Mouse (Mus musculus) c-Kit-positive CD71-positive TER-119-positive erythroid progenitor cells, embryonic 14.5 days (primary cell): Measurements from ENCODE around the gene Fam228b.
A peak's percentile ranks its signal among the peaks of the same experiment; 100 is the strongest.
"Not testable (repeated sequence)": the region's sequence is repeated elsewhere in the genome, so short reads cannot be mapped to it uniquely, and the experiment has no call there.

Experiments
- DNase-seq: peaks from one replicate; pipeline ENCODE4 v3.0.0-alpha.2; 2013; ENCODE audit warnings: low spot score

Fam228b gene

GRCm38 (mm10) chr12:4740823-4741222 lies 28.2 kb downstream of the Fam228b start:
- no peak for DNase-seq

DNA sequence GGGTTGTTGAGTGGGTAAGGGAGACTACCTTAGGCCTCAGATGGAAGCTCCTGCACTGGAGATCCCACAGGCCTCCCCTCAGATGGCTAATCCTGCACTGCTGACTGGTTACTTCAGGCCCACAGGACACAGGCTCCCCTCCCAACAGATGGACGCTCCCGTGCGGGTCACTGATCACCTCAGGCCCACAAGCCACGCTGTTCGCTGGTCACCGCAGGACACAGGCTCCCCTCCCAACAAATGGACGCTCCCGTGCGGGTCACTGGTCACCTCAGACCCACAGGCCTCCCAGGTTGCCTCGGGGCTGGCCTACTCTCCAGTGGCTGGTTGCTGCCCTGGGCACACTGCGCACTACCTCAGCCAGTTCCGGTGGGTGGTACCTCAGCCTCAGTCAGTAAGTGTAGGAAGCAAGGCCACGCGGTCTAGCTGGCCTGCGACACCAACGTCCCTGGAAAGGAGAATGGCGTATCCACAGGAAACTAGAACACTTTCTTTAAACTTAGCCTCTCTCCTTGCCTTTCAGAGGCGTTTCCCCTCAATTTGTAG lies 31.0 kb downstream of the Fam228b start, which contains the start of gene Fam228a:
Gene Fam228a, minus strand, starts transcription at position 400 of the 546 bp plus-strand sequence.
- no peak for DNase-seq

- DNase-seq, result no peak
Measured at GRCm38 (mm10) chr12:4732332-4732731, 36.7 kb downstream of the Fam228b start.

- DNase-seq, result no peak
Measured at GRCm38 (mm10) chr12:4731629-4732028, 37.4 kb downstream of the Fam228b start.

- no peak for DNase-seq
Measured at GRCm38 (mm10) chr12:4729165-4729564, 39.9 kb downstream of the Fam228b start.

- peak; percentile 81 for DNase-seq
Measured at GRCm38 (mm10) chr12:4719762-4720754, 49.0 kb downstream of the Fam228b start.

- DNase-seq, result peak; percentile 20
Measured at GRCm38 (mm10) chr12:4719066-4719761, 49.9 kb downstream of the Fam228b start.

DNA sequence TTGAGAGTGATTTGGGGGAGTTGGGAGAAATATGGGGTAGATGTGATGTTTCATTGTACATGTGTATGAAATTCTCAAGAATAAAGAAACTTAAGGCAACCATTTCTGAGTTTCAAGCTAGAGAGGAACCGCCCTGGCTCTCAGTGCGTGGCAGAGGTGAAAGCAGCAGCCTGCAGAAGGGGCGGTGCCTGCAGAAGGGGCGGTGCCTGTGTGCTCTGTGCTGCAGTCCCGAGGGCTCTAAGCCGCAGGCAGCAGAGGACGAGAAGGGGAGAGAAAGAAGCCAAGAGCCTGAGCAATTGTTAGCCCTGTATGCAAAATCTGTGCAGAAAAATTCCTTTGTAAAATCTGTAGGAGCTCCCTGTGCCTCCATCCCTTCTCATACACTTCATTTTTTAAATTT lies 51.6 kb downstream of the Fam228b start:
- DNase-seq, result peak; percentile 75

DNA sequence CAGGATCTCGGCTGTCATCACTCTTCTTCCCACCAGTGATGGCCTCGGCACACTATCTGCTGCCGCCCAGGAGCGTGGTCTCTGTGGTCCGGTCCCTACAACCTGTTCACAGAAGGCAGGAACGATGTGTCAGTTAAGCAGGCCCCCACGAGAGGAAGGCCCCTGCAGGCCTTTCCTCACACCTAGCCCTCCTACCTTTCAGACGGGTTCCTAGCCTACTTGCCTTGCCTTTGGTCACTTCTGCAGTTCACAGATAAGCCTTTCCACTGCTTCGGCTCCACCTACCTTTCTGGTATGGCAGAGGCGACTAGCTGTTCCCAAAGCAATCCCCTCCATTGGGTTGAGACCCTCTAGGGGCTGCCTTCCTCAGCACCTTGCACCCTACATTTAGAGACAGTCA lies 53.5 kb downstream of the Fam228b start:
- peak; percentile 44 for DNase-seq

- DNase-seq, result no peak
Measured at GRCm38 (mm10) chr12:4713361-4713760, 55.7 kb downstream of the Fam228b start.

DNA sequence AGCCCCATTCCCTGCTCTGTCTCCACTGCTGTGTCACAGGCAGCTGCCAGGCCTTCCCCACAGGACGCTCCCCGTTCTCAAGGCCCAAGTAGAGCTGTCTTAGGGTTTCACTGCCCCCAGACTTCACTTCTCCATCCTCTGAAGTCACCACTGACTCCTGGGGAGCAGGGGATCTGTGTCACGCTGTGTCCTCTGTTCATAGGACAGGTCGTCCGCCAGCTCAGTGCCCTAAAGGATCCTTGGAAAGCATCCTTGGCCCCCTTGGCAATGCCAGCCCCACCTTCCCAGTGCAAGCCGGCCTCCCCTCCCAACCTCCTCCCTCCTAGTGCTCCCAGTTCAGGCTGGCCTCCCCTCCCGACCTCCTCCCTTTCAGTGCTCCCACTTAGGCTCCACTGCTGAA lies 59.1 kb downstream of the Fam228b start:
- DNase-seq, result no peak

DNA sequence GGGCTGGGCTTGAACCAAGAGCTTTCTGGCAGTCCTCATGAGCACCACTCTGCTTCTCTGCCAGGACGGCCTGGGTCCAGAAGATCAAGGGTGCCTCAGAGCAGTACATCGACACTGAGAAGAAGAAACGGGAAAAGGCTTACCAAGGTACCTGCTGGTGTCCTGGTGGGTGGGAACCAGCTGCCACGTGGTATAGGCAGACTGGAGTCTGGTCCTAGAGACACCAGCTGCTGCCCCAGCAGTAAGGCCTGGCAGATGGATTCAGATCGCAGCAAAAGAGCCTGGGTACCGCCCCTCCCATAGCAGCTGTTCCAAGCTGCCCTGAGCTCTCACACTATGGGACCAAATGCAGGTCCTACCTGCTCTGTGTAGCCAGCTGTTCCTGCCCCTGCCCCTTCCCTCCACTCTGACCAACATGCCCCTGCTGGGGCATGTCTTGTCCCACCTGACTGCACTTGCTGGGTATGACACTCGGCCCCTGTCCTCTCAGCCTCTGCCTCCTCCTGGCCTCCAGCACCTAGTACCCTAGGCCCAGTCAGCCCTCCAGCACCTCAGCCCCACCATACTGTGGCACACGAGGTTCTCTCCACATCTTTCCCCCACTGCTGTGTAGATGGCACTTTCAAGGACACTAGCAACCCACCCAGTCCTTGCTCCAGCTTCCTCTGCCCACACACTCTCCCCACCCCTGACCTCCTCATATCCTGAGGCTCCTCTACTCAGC lies 60.0 kb downstream of the Fam228b start:
- no peak for DNase-seq

DNA sequence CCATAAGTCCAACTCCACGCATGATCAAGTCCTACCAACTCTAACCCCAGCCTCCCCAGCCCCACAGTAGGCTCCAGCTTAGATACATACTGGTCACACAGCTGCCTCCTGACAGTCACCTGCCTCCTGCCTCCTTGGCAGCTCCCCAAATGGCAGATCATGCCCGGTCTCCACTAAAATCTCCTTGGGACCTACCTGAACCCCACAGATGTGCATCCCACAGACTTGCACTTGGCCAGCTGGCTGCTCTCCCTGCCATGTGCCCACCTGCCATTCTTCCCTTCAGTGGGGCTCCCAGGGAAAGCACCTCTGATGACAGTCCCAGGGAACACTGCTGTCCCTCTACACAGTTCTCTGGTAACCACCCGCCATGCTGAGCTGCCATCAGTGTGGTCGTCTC lies 60.8 kb downstream of the Fam228b start:
- no peak for DNase-seq

DNA sequence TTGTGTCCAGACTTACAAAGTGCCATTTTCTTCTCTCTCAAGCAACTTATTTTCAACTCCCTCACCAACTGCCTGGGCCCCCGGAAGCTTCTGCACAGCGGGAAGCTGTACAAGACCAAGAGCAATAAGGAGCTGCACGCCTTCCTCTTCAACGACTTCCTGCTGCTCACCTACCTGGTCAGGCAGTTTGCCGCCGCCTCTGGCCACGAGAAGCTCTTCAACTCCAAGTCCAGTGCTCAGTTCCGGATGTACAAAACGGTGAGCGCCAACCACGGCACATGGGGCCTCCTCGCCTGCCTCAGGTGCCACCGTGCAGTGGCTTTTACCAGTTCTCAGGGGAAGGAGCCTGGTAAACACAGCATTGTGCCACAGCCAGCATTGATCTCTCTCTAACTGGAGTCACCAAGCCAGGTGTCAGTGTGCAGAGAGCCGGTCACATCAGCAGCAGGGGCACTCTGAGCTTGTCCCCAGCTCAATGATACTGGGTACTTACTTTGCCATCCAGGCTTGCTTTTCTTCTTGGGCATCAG lies 61.5 kb downstream of the Fam228b start:
- no peak for DNase-seq

DNA sequence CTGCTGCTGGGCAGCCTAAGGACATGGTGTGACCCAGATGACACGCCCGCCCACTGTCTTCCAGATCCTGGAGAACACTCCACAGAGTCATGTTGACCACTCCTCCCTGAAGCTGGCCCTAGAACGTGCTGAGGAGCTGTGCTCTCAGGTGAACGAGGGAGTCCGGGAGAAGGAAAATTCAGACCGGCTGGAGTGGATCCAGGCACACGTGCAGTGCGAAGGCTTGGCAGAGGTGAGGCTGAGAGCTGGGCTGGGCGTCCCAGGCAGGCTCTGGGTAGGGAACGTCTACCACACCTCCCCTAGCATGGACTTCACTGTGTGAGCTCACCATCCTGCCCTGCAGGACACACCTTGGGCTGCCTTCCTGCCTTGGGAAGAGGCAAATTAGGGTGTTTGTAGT lies 62.2 kb downstream of the Fam228b start:
- no peak for DNase-seq

DNA sequence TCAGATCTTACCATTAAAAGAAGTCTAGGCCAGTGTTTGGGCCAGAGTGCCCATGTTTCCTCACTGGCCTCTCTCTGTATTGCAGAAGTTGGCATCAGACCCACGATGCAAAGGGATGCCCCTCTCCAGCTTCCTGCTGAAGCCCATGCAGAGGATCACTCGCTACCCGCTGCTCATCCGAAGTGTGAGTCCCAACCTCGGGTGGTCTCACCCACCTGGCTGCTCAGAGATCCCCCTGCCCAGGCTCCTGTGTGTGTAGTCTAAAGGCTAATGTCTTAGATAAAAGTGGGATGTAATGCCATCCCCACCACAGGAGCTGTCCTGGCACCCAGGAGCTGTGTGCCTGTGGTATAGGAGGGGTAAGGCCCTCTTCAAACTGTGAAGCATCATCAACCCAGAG lies 62.9 kb downstream of the Fam228b start:
- DNase-seq, result no peak

- not testable (repeated sequence) for DNase-seq
Measured at GRCm38 (mm10) chr12:4705626-4706025, 63.4 kb downstream of the Fam228b start.

DNA sequence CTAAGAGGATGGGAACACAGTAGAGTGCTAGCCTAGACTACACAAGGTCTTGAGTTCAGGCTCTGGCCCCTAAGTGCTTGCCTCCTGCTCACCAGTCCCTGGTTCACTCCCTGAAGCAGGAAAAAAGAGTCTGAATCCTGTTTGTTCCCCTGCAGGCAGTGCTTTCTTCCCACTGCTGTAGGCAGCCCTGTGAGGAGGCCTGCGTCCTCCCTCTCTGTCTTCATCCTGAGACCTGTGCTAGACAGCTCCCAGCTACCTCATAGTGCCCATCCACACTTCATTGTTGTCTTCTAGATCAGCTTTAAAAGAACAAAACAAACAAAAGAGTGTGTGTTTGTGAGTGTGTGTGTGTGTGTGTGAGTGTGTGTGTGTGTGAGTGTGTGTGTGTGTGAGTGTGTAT lies 74.5 kb downstream of the Fam228b start:
- DNase-seq, result no peak

DNA sequence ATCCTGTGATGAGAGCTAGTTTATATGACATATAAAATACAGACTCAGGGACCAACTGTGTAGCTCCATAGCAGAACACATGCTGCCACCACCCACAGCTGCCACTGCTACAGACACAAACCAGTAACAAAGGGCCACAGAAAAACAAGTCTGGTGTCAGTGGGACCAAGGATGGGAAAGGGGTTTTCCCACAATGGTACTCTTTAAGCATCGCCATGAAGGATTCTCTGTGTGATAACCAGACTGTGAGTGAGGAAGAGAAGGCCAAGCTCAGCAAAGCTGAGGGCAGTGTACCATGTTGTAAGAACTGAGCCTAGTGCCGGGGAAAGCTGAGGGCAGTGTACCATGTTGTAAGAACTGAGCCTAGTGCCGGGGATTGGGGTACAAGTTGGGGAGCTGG lies 77.9 kb downstream of the Fam228b start:
- DNase-seq, result no peak
